ENCODE assay signal across 20 mouse cellular contexts in the genomic region with DNA sequence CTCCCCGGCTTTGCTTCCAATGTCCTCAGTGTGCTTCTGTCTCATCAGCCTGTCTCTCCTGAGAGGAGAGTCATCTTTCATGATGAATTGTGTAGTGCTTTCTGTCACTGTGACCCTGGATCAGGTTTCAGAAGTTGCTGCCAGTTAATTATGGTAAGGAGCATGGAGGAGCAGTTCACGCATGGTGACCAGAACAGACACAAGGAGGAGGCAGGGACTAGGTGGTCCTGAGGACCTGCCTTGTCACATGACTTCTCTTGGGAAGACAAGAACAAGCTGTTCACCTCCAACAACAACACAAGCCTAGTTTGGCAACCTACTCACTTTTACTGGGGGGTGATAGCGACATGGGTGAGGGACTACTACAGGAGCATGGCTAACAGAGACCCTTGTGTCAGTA. TPM values are rescaled to one million over a fixed set of nuclear protein-coding genes. Genes with fewer than 3 reads are reported as not detected.
A peak's percentile ranks its signal among the peaks of the same experiment; 100 is the strongest.
DNase-seq lines count a peak whose midpoint lies in the region; ATAC-seq and TF ChIP-seq lines count a peak whose summit lies in the region.
"Had no signal": no experiment of that assay in that cellular context is flagged by ENCODE, and none has a peak within 500 bp of the region (broad histone marks: within the 10 kb centered on the region; RNA-seq: fewer than 3 reads in every experiment).

No protein-coding gene starts in this region.

- ATAC-seq in embryonic facial prominence, embryonic 14.5 days (ENCODE audit: low read depth): no peak; the same call in 1 of the 2 replicates
- 0 out of 2 replicates have a peak, but pooled peaks have one; percentile 16 for ATAC-seq in hindbrain, embryonic 12.5 days (ENCODE audit: low FRiP score)
- ATAC-seq in midbrain, embryonic 16.5 days: 0 out of 2 replicates have a peak, but pooled peaks have one; percentile 5
- no peak for ATAC-seq in stomach, postnatal 0 days (ENCODE audit: low FRiP score, low TSS enrichment)

- H3K4me2 ChIP-seq in embryonic facial prominence, embryonic 14.5 days (ENCODE audit: low read depth, low read length): no peak overlapping the region
- H3K4me2 ChIP-seq in hindbrain, embryonic 12.5 days (replicated peaks): no peak overlapping the region
- no peak overlapping the region for H3K4me2 ChIP-seq in midbrain, embryonic 16.5 days (ENCODE audit: low read length)
- no peak overlapping the region for H3K4me2 ChIP-seq in stomach, postnatal 0 days (replicated peaks; ENCODE audit: low read depth)
- H3K4me2 ChIP-seq: heart, embryonic 11.5 days; liver, embryonic 15.5 days had no signal

- no peaks in the 10 kb centered on the region for H3K4me1 ChIP-seq in embryonic facial prominence, embryonic 14.5 days (ENCODE audit: control insufficient read depth, insufficient read depth, low read length)
- peaks cover 47% of the 10 kb centered on the region for H3K4me1 ChIP-seq in embryonic facial prominence, embryonic 10.5 days
- H3K4me1 ChIP-seq in hindbrain, embryonic 12.5 days: peaks cover 62% of the 10 kb centered on the region
- peaks cover 11% of the 10 kb centered on the region; the same call in 1 of the 2 replicates for H3K4me1 ChIP-seq in midbrain, embryonic 16.5 days (ENCODE audit: control insufficient read depth, insufficient read depth, low read length)
- H3K4me1 ChIP-seq in stomach, postnatal 0 days (replicated peaks; ENCODE audit: control insufficient read depth, insufficient read depth): no peaks in the 10 kb centered on the region

- peak; percentile 32 for DNase-seq in embryonic facial prominence, embryonic 14.5 days (ENCODE audit: low spot score)
- DNase-seq in embryonic facial prominence, embryonic 10.5 days (ENCODE audit: low spot score): no peak
- no peak for DNase-seq in layer of hippocampus, adult 2 months (ENCODE audit: low spot score in 2 of 2)
- DNase-seq in layer of hippocampus, adult 8-10 months (ENCODE audit: low spot score in 2 of 2): no peak
- DNase-seq in stomach, postnatal 0 days (ENCODE audit: low spot score): no peak
- DNase-seq in right cerebral cortex, postnatal 4 days: no peak
- DNase-seq: cerebellum, adult 8-10 months; embryo, embryonic 11 days; gastrocnemius, postnatal 10 days; heart, postnatal 4 days; kidney, adult 18-20 months; thymus, postnatal 14 days had no signal

- H3K27me3 ChIP-seq in embryonic facial prominence, embryonic 14.5 days (replicated peaks; ENCODE audit: control insufficient read depth, insufficient read depth, low read length): no peaks in the 10 kb centered on the region
- H3K27me3 ChIP-seq in embryonic facial prominence, embryonic 10.5 days (replicated peaks; ENCODE audit: low read depth, poor library complexity, severe bottlenecking): no peaks in the 10 kb centered on the region
- no peaks in the 10 kb centered on the region for H3K27me3 ChIP-seq in hindbrain, embryonic 12.5 days
- H3K27me3 ChIP-seq in midbrain, embryonic 16.5 days (ENCODE audit: control insufficient read depth, insufficient read depth, low read depth, low read length): no peaks in the 10 kb centered on the region
- no peaks in the 10 kb centered on the region for H3K27me3 ChIP-seq in stomach, postnatal 0 days (ENCODE audit: control insufficient read depth, insufficient read depth, low read length)
- H3K27me3 ChIP-seq: liver, embryonic 15.5 days had no signal

- H3K9ac ChIP-seq in embryonic facial prominence, embryonic 14.5 days (ENCODE audit: low read depth, low read length): no peak overlapping the region
- no peak overlapping the region for H3K9ac ChIP-seq in hindbrain, embryonic 12.5 days
- no peak overlapping the region for H3K9ac ChIP-seq in midbrain, embryonic 16.5 days (ENCODE audit: low read depth, low read length)
- H3K9ac ChIP-seq in stomach, postnatal 0 days (ENCODE audit: low read length): no peak overlapping the region
- H3K9ac ChIP-seq: liver, embryonic 15.5 days had no signal

- no peak overlapping the region for H3K4me3 ChIP-seq in embryonic facial prominence, embryonic 14.5 days (ENCODE audit: low read depth, low read length)
- no peak overlapping the region for H3K4me3 ChIP-seq in embryonic facial prominence, embryonic 10.5 days
- no peak overlapping the region for H3K4me3 ChIP-seq in layer of hippocampus, adult 2 months
- no peak overlapping the region for H3K4me3 ChIP-seq in hindbrain, embryonic 12.5 days
- no peak overlapping the region for H3K4me3 ChIP-seq in midbrain, embryonic 16.5 days (ENCODE audit: low read depth, low read length)
- H3K4me3 ChIP-seq in stomach, postnatal 0 days (ENCODE audit: low read depth, low read length): no peak overlapping the region
- H3K4me3 ChIP-seq: liver, embryonic 15.5 days had no signal

- 63% methylated on average over 3 of the region's 3 CpGs for WGBS in embryonic facial prominence, embryonic 14.5 days
- WGBS in embryonic facial prominence, embryonic 10.5 days: 72% methylated on average over 3 of the region's 3 CpGs
- 60% methylated on average over 3 of the region's 3 CpGs for WGBS in hindbrain, embryonic 12.5 days
- 62% methylated on average over 3 of the region's 3 CpGs for WGBS in midbrain, embryonic 16.5 days
- 71% methylated on average over 3 of the region's 3 CpGs for WGBS in stomach, postnatal 0 days

- no peak for TF ChIP-seq CTCF in layer of hippocampus, adult 2 months (conservative IDR thresholded peaks at IDR 0.05)
- no peak for TF ChIP-seq CTCF in stomach, postnatal 0 days (IDR thresholded peaks at IDR 0.05; ENCODE audit: low read depth)

- H3K9me3 ChIP-seq in embryonic facial prominence, embryonic 14.5 days (ENCODE audit: control insufficient read depth, low read length): no peaks in the 10 kb centered on the region
- H3K9me3 ChIP-seq in embryonic facial prominence, embryonic 10.5 days: no peaks in the 10 kb centered on the region
- H3K9me3 ChIP-seq in hindbrain, embryonic 12.5 days (replicated peaks): no peaks in the 10 kb centered on the region; the same call in 1 of the 2 replicates
- no peaks in the 10 kb centered on the region for H3K9me3 ChIP-seq in midbrain, embryonic 16.5 days (replicated peaks; ENCODE audit: control insufficient read depth, low read length, poor library complexity, severe bottlenecking)
- H3K9me3 ChIP-seq in stomach, postnatal 0 days (ENCODE audit: control insufficient read depth, low read length): no peaks in the 10 kb centered on the region
- H3K9me3 ChIP-seq: liver, embryonic 15.5 days had no signal

- no peak for TF ChIP-seq EP300 in stomach, postnatal 0 days (optimal IDR thresholded peaks at IDR 0.05)

- peaks cover 14% of the 10 kb centered on the region for H3K36me3 ChIP-seq in embryonic facial prominence, embryonic 14.5 days (ENCODE audit: control insufficient read depth, insufficient read depth, low read length)
- H3K36me3 ChIP-seq in embryonic facial prominence, embryonic 10.5 days (replicated peaks): peaks cover 94% of the 10 kb centered on the region
- H3K36me3 ChIP-seq in hindbrain, embryonic 12.5 days: peaks cover 34% of the 10 kb centered on the region
- no peaks in the 10 kb centered on the region for H3K36me3 ChIP-seq in midbrain, embryonic 16.5 days (ENCODE audit: control insufficient read depth, insufficient read depth, low read length)
- H3K36me3 ChIP-seq in stomach, postnatal 0 days (ENCODE audit: control insufficient read depth, insufficient read depth, low read length): no peaks in the 10 kb centered on the region

- no peak overlapping the region for H3K27ac ChIP-seq in embryonic facial prominence, embryonic 14.5 days (replicated peaks; ENCODE audit: low read depth, low read length)
- H3K27ac ChIP-seq in embryonic facial prominence, embryonic 10.5 days (replicated peaks): no peak overlapping the region
- H3K27ac ChIP-seq in layer of hippocampus, adult 2 months: peak overlapping the region; percentile 76
- H3K27ac ChIP-seq in hindbrain, embryonic 12.5 days: peak overlapping the region; percentile 58; the same call in 1 of the 2 replicates
- H3K27ac ChIP-seq in midbrain, embryonic 16.5 days (ENCODE audit: low read length): no peak overlapping the region
- H3K27ac ChIP-seq in stomach, postnatal 0 days (replicated peaks): no peak overlapping the region
- H3K27ac ChIP-seq: liver, embryonic 15.5 days had no signal

RNA-seq across cellular contexts. Expression of a gene that starts 22.5 kb away (rescaled TPM):
- 42.3 and 48.4 TPM in 2 replicates for polyA plus RNA-seq in embryonic facial prominence, embryonic 14.5 days (2014; fragmentation: Nextera tagmentation; extraction: Ambion mirVana)
- polyA plus RNA-seq in embryonic facial prominence, embryonic 10.5 days (2016; fragmentation: Nextera tagmentation; extraction: Ambion mirVana): 99.3 and 115 TPM in 2 replicates
- total RNA-seq in layer of hippocampus, adult 2 months (2021): 10 to 100 TPM; 67.4 to 71.8 TPM
- 10 to 100 TPM; 63.1 to 72.1 (median 63.7) TPM for total RNA-seq in layer of hippocampus, adult 8-10 months (2022)
- 91.3 and 93.3 TPM in 2 replicates for polyA plus RNA-seq in hindbrain, embryonic 12.5 days (2016; fragmentation: Nextera tagmentation; extraction: Ambion mirVana)
- 18.4 and 27.3 TPM in 2 replicates for polyA plus RNA-seq in midbrain, embryonic 16.5 days (2015; fragmentation: Nextera tagmentation; extraction: Ambion mirVana)
- 54.3 and 54.6 TPM in 2 replicates for polyA plus RNA-seq in stomach, postnatal 0 days (2015; fragmentation: Nextera tagmentation; extraction: Ambion mirVana)

RNA-seq across cellular contexts. Expression of a gene that starts 40.8 kb away (rescaled TPM):
- polyA plus RNA-seq in embryonic facial prominence, embryonic 14.5 days (2014; fragmentation: Nextera tagmentation; extraction: Ambion mirVana): not detected in 2 replicates
- polyA plus RNA-seq in embryonic facial prominence, embryonic 10.5 days (2016; fragmentation: Nextera tagmentation; extraction: Ambion mirVana): not detected in 2 replicates
- not detected for total RNA-seq in layer of hippocampus, adult 2 months (2021)
- not detected for total RNA-seq in layer of hippocampus, adult 8-10 months (2022)
- not detected in 2 replicates for polyA plus RNA-seq in hindbrain, embryonic 12.5 days (2016; fragmentation: Nextera tagmentation; extraction: Ambion mirVana)
- polyA plus RNA-seq in midbrain, embryonic 16.5 days (2015; fragmentation: Nextera tagmentation; extraction: Ambion mirVana): not detected in 2 replicates
- polyA plus RNA-seq in stomach, postnatal 0 days (2015; fragmentation: Nextera tagmentation; extraction: Ambion mirVana): not detected in 2 replicates
- total RNA-seq: adrenal gland, adult 18-20 months; gastrocnemius, postnatal 10 days; heart, postnatal 4 days; layer of hippocampus, postnatal 25 days had no signal
- polyA plus RNA-seq: heart, embryonic 11.5 days; limb, embryonic 11.5 days; liver, embryonic 15.5 days; stomach, embryonic 14.5 days had no signal

RNA-seq across cellular contexts. Expression of a gene that starts 57.0 kb away (rescaled TPM):
- polyA plus RNA-seq in embryonic facial prominence, embryonic 14.5 days (2014; fragmentation: Nextera tagmentation; extraction: Ambion mirVana): 0.22 TPM in 1 of 2 replicates, not detected in the other
- polyA plus RNA-seq in embryonic facial prominence, embryonic 10.5 days (2016; fragmentation: Nextera tagmentation; extraction: Ambion mirVana): 0.02 and 0.14 TPM in 2 replicates
- total RNA-seq in layer of hippocampus, adult 2 months (2021): under 1 TPM; 0.22 to 0.26 TPM
- under 1 TPM; 0.18 to 0.47 (median 0.22) TPM for total RNA-seq in layer of hippocampus, adult 8-10 months (2022)
- polyA plus RNA-seq in hindbrain, embryonic 12.5 days (2016; fragmentation: Nextera tagmentation; extraction: Ambion mirVana): 0.04 TPM in 1 of 2 replicates, not detected in the other
- 0.16 and 0.30 TPM in 2 replicates for polyA plus RNA-seq in midbrain, embryonic 16.5 days (2015; fragmentation: Nextera tagmentation; extraction: Ambion mirVana)
- polyA plus RNA-seq in stomach, postnatal 0 days (2015; fragmentation: Nextera tagmentation; extraction: Ambion mirVana): 0.02 TPM in 1 of 2 replicates, not detected in the other
- total RNA-seq: adrenal gland, adult 18-20 months; gastrocnemius, postnatal 10 days; heart, postnatal 4 days had no signal
- polyA plus RNA-seq: heart, embryonic 11.5 days; limb, embryonic 11.5 days; liver, embryonic 15.5 days had no signal

RNA-seq across cellular contexts. Expression of a gene that starts 58.9 kb away (rescaled TPM):
- polyA plus RNA-seq in embryonic facial prominence, embryonic 14.5 days (2014; fragmentation: Nextera tagmentation; extraction: Ambion mirVana): 0.04 and 0.06 TPM in 2 replicates
- not detected in 2 replicates for polyA plus RNA-seq in embryonic facial prominence, embryonic 10.5 days (2016; fragmentation: Nextera tagmentation; extraction: Ambion mirVana)
- under 1 TPM in 1 of 2 experiments, not detected in 1; 0.12 TPM for total RNA-seq in layer of hippocampus, adult 2 months (2021)
- under 1 TPM in 2 of 4 experiments, not detected in 2; 0.09 to 0.18 TPM for total RNA-seq in layer of hippocampus, adult 8-10 months (2022)
- not detected in 2 replicates for polyA plus RNA-seq in hindbrain, embryonic 12.5 days (2016; fragmentation: Nextera tagmentation; extraction: Ambion mirVana)
- not detected in 2 replicates for polyA plus RNA-seq in midbrain, embryonic 16.5 days (2015; fragmentation: Nextera tagmentation; extraction: Ambion mirVana)
- 0.02 TPM in 1 of 2 replicates, not detected in the other for polyA plus RNA-seq in stomach, postnatal 0 days (2015; fragmentation: Nextera tagmentation; extraction: Ambion mirVana)
- total RNA-seq: adrenal gland, adult 18-20 months; gastrocnemius, postnatal 10 days; heart, postnatal 4 days had no signal
- polyA plus RNA-seq: heart, embryonic 11.5 days; limb, embryonic 11.5 days; stomach, embryonic 14.5 days had no signal

Comparison
In these comparisons a context has a peak if more than half of its experiments do, and no peak if none do; other contexts are left out.
1. ATAC-seq: peak in hindbrain, embryonic 12.5 days (single experiment) and midbrain, embryonic 16.5 days (single experiment); none in embryonic facial prominence, embryonic 14.5 days (single experiment) and stomach, postnatal 0 days (single experiment).
2. H3K27ac ChIP-seq: peak in layer of hippocampus, adult 2 months (single experiment) and hindbrain, embryonic 12.5 days (single experiment); none in embryonic facial prominence, embryonic 14.5 days (single experiment), embryonic facial prominence, embryonic 10.5 days (single experiment), midbrain, embryonic 16.5 days (single experiment) and stomach, postnatal 0 days (single experiment).